Mouse (Mus musculus): ENCODE measurements around the gene Tmprss2. TPM values are rescaled to one million over a fixed set of nuclear protein-coding genes. Genes with fewer than 3 reads are reported as not detected.
"Not testable (repeated sequence)": the region's sequence is repeated elsewhere in the genome, so short reads cannot be mapped to it uniquely, and the experiment has no call there.

Gene Tmprss2
- polyA plus RNA-seq, 1 experiment from 2014 or later, result 0.19 TPM

DNA sequence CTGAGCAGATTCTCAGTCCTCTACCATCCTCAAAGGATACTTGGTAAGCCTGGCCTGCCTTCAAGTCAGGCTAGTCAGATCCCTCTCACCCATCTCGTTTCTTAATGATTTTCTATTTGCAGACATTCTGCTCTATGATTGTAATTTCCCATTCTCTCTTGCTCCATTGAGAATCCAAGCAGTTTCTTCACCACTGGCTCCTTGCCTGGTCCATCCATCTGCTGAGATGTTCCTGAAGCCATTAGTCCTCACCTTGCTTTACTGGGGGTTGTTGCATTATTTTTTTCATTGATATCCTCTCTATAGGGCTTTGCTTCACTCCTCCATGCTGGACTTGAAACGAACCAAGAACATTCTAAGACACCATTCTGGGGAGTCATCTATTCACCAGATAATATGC is 10.4 kb downstream of the Tmprss2 start:
- Histone ChIP-seq H3K4me1 (replicated peaks; ENCODE audit: control insufficient read depth, insufficient read depth, low read length) (no peaks in the 10 kb centered on the region), H3K9me3 (ENCODE audit: control insufficient read depth, low read length) (no peaks in the 10 kb centered on the region), H3K4me2 (replicated peaks; ENCODE audit: low read depth, low read length) (no peak overlapping the region), H3K27ac (ENCODE audit: low read depth, low read length) (no peak overlapping the region), H3K27me3 (ENCODE audit: control insufficient read depth, insufficient read depth, low read length) (no peaks in the 10 kb centered on the region), H3K4me3 (ENCODE audit: low read depth, low read length) (no peak overlapping the region), H3K36me3 (ENCODE audit: control insufficient read depth, insufficient read depth, low read length) (no peaks in the 10 kb centered on the region), H3K9ac (ENCODE audit: low read depth, low read length) (no peak overlapping the region)
- no peak for ATAC-seq (ENCODE audit: low FRiP score)
- 67% methylated on average over 2 of the region's 2 CpGs for WGBS
- no peak for DNase-seq (ENCODE audit: low spot score)

DNA sequence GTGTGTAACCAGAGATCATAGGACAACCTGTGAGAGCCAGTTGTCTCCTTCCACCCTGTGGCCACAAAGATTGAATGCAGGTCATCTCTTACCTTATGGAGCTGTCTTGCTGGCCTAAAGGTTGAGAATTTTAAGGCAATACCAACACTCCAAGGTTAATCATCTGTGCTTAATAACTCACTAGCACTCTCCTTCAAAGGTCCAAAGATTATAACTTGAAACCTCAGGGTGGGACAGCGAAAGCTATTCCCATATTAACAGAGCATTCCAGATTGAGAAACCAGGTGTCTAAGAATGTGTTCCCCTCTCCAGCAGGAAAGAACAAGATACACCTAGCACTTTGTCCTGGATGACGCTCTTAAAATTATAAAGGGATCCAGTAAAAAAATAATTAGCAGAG is 12.9 kb downstream of the Tmprss2 start:
- no peak overlapping the region for H3K9ac ChIP-seq (ENCODE audit: low read depth, low read length)
- H3K4me1 ChIP-seq (replicated peaks; ENCODE audit: control insufficient read depth, insufficient read depth, low read length), result no peaks in the 10 kb centered on the region
- DNase-seq (ENCODE audit: low spot score), result no peak
- no peak overlapping the region for H3K4me3 ChIP-seq (ENCODE audit: low read depth, low read length)
- H3K36me3 ChIP-seq (ENCODE audit: control insufficient read depth, insufficient read depth, low read length), result no peaks in the 10 kb centered on the region
- ATAC-seq (ENCODE audit: low FRiP score), result no peak
- H3K4me2 ChIP-seq (replicated peaks; ENCODE audit: low read depth, low read length), result no peak overlapping the region
- H3K27me3 ChIP-seq (ENCODE audit: control insufficient read depth, insufficient read depth, low read length), result no peaks in the 10 kb centered on the region
- no peaks in the 10 kb centered on the region for H3K9me3 ChIP-seq (ENCODE audit: control insufficient read depth, low read length)
- H3K27ac ChIP-seq (ENCODE audit: low read depth, low read length), result no peak overlapping the region
- WGBS, result 94% methylated on average over 2 of the region's 2 CpGs

DNA sequence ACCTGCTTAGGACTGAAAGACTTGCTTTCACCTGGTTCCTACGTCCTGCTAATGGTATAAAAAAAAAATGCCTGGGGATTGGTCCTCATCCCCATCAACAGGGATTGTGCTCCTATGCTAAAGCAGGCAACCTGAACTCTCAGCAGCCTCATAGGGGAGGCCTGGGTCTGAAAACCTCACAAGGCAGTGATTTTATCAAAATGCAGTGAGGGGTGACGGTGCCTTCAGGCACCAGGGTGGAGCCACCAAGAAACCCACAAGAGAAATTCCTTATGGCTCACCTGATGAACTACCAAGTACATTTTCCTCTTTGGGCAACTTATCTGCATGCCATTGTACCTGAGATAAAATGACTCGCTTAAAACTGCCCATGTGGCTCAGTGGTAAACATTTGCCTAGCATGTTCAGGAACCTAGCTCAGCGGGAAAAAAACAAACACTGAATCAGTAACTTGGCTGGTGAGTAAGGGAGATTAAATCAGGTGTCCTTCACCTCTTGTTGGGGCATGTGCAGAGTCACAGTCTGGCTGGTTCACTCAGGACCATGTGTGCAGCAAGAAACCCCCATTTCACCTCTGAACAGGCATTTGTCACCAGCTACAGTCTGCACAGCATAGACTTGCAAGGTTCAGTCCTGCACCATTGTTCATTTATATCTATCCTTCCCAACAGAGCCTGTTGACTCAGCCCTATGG is 17.0 kb downstream of the Tmprss2 start:
- H3K27me3 ChIP-seq (ENCODE audit: control insufficient read depth, insufficient read depth, low read length), result no peaks in the 10 kb centered on the region

GRCm38 (mm10) chr16:97593057-97593456 is 17.9 kb downstream of the Tmprss2 start:
- Histone ChIP-seq H3K4me1 (replicated peaks; ENCODE audit: control insufficient read depth, insufficient read depth, low read length) (no peaks in the 10 kb centered on the region), H3K4me3 (ENCODE audit: low read depth, low read length) (no peak overlapping the region), H3K36me3 (ENCODE audit: control insufficient read depth, insufficient read depth, low read length) (no peaks in the 10 kb centered on the region), H3K9ac (ENCODE audit: low read depth, low read length) (no peak overlapping the region), H3K4me2 (replicated peaks; ENCODE audit: low read depth, low read length) (no peak overlapping the region), H3K9me3 (ENCODE audit: control insufficient read depth, low read length) (no peaks in the 10 kb centered on the region), H3K27ac (ENCODE audit: low read depth, low read length) (no peak overlapping the region), H3K27me3 (ENCODE audit: control insufficient read depth, insufficient read depth, low read length) (no peaks in the 10 kb centered on the region)
- WGBS, result 28% methylated on average over 1 of the region's 1 CpGs
- DNase-seq (ENCODE audit: low spot score), result peak; percentile 88
- ATAC-seq (ENCODE audit: low FRiP score), result no peak

More for the DNA sequence above, 17.0 kb downstream of the Tmprss2 start:
- Histone ChIP-seq H3K4me2 (replicated peaks; ENCODE audit: low read depth, low read length) (no peak overlapping the region), H3K9ac (ENCODE audit: low read depth, low read length) (no peak overlapping the region), H3K4me1 (replicated peaks; ENCODE audit: control insufficient read depth, insufficient read depth, low read length) (no peaks in the 10 kb centered on the region), H3K36me3 (ENCODE audit: control insufficient read depth, insufficient read depth, low read length) (no peaks in the 10 kb centered on the region), H3K9me3 (ENCODE audit: control insufficient read depth, low read length) (no peaks in the 10 kb centered on the region), H3K4me3 (ENCODE audit: low read depth, low read length) (no peak overlapping the region), H3K27ac (ENCODE audit: low read depth, low read length) (no peak overlapping the region)
- ATAC-seq (ENCODE audit: low FRiP score) (no peak), DNase-seq (ENCODE audit: low spot score) (no peak)
- 80% methylated on average over 4 of the region's 4 CpGs for WGBS

DNA sequence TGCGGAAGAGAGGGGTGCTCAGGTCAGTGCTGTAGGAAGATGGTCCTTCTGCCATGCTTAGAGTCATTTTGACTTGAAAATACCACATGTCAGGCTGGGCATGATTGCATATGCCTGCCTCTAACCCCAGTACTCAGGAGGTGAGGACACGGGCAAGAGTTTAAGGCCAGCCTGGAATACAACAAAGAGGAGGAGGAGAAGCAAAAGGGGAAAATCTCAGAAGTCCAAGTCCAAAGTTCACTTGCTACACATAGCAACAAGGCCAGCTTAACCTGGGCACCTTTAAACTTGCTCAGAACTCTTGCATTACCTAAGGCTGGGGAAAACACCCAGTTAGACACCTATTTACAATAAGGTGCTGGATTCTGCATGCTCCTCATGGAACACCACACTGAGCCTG is 19.5 kb downstream of the Tmprss2 start:
- no peaks in the 10 kb centered on the region for H3K4me1 ChIP-seq (replicated peaks; ENCODE audit: control insufficient read depth, insufficient read depth, low read length)
- no peak overlapping the region for H3K9ac ChIP-seq (ENCODE audit: low read depth, low read length)
- 86% methylated on average over 2 of the region's 2 CpGs for WGBS

DNA sequence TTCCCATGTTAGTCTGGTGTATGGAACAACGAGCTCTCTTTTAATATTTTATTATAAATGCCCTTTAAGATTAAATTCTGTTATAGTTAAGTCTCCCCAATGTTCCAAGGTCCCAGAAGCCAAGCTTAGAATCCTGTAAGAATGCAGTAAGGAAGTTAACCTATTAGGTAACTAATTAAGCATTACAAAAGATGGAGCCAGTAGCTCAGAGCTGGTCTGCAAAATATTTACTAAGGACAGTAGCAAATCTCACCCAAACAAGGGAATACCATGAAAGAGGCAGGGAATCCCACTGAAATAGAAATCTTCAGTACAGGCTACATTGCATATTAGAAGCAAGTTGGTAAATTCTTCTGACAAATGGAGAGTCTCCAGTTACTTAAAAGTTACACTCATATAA is 28.1 kb downstream of the Tmprss2 start:
- not testable (repeated sequence) for H3K4me1 ChIP-seq (replicated peaks; ENCODE audit: control insufficient read depth, insufficient read depth, low read length); H3K27ac ChIP-seq (ENCODE audit: low read depth, low read length); H3K4me2 ChIP-seq (replicated peaks; ENCODE audit: low read depth, low read length); H3K36me3 ChIP-seq (ENCODE audit: control insufficient read depth, insufficient read depth, low read length); H3K9ac ChIP-seq (ENCODE audit: low read depth, low read length); H3K27me3 ChIP-seq (ENCODE audit: control insufficient read depth, insufficient read depth, low read length); H3K9me3 ChIP-seq (ENCODE audit: control insufficient read depth, low read length); H3K4me3 ChIP-seq (ENCODE audit: low read depth, low read length); DNase-seq (ENCODE audit: low spot score); ATAC-seq (ENCODE audit: low FRiP score)
- WGBS, result 91% methylated on average over 1 of the region's 1 CpGs

More for the DNA sequence above, 19.5 kb downstream of the Tmprss2 start:
- Histone ChIP-seq H3K27me3 (ENCODE audit: control insufficient read depth, insufficient read depth, low read length) (no peaks in the 10 kb centered on the region), H3K36me3 (ENCODE audit: control insufficient read depth, insufficient read depth, low read length) (no peaks in the 10 kb centered on the region), H3K4me3 (ENCODE audit: low read depth, low read length) (no peak overlapping the region), H3K27ac (ENCODE audit: low read depth, low read length) (no peak overlapping the region), H3K4me2 (replicated peaks; ENCODE audit: low read depth, low read length) (no peak overlapping the region), H3K9me3 (ENCODE audit: control insufficient read depth, low read length) (no peaks in the 10 kb centered on the region)
- DNase-seq (ENCODE audit: low spot score) (no peak), ATAC-seq (ENCODE audit: low FRiP score) (no peak)

DNA sequence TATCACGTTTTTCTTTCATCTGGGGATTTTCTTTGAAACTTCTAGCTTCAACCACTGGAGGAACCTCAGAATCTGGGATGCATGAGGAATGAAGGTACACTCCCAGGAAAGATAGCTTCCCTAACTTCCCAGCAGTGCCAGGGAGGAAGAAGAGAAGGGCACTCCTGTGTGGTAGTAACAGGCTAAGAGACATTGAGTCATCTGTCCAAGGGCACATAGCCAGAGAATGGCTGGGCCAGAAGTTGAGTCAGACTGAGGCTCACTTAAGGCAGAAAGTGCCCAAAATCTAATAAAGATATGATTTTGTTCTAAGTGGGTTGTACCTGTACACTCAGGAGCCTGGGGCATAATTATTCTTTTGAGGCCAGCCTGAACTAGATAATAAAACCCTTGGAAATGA is 41.6 kb downstream of the Tmprss2 start:
- H3K27me3 ChIP-seq (ENCODE audit: control insufficient read depth, insufficient read depth, low read length), result no peaks in the 10 kb centered on the region
- no peak overlapping the region for H3K4me2 ChIP-seq (replicated peaks; ENCODE audit: low read depth, low read length)
- no peak for ATAC-seq (ENCODE audit: low FRiP score)
- no peak overlapping the region for H3K27ac ChIP-seq (ENCODE audit: low read depth, low read length)
- no peak for DNase-seq (ENCODE audit: low spot score)
- H3K9me3 ChIP-seq (ENCODE audit: control insufficient read depth, low read length), result no peaks in the 10 kb centered on the region
- no peaks in the 10 kb centered on the region for H3K36me3 ChIP-seq (ENCODE audit: control insufficient read depth, insufficient read depth, low read length)
- H3K9ac ChIP-seq (ENCODE audit: low read depth, low read length), result no peak overlapping the region
- H3K4me1 ChIP-seq (replicated peaks; ENCODE audit: control insufficient read depth, insufficient read depth, low read length), result no peaks in the 10 kb centered on the region
- H3K4me3 ChIP-seq (ENCODE audit: low read depth, low read length), result no peak overlapping the region
- 51% methylated on average over 1 of the region's 1 CpGs for WGBS

DNA sequence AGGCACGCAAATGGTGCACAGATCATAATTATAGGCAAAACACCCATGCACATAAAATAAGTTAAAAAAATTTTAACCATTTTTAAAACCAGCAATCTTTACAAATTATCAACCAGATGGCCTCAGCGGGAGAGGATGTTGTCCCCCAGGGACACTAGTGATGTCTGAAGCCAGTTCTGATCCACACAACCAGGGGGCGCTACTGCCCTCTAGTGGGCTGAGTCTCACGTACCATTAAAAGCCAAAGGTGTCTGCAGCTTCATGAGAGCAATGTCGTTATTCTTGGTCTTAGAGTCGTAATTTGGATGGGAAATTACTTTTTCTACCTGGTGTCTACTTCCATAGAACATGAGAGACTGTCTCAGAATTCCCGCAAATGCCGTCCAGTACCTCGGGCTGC is 42.3 kb downstream of the Tmprss2 start:
- ATAC-seq (ENCODE audit: low FRiP score) (no peak), DNase-seq (ENCODE audit: low spot score) (peak; percentile 35)
- no peak overlapping the region for H3K4me2 ChIP-seq (replicated peaks; ENCODE audit: low read depth, low read length)
- H3K4me3 ChIP-seq (ENCODE audit: low read depth, low read length), result no peak overlapping the region
- no peaks in the 10 kb centered on the region for H3K36me3 ChIP-seq (ENCODE audit: control insufficient read depth, insufficient read depth, low read length)
- H3K9me3 ChIP-seq (ENCODE audit: control insufficient read depth, low read length), result no peaks in the 10 kb centered on the region
- H3K4me1 ChIP-seq (replicated peaks; ENCODE audit: control insufficient read depth, insufficient read depth, low read length), result no peaks in the 10 kb centered on the region
- no peak overlapping the region for H3K27ac ChIP-seq (ENCODE audit: low read depth, low read length)
- 67% methylated on average over 9 of the region's 9 CpGs for WGBS
- no peak overlapping the region for H3K9ac ChIP-seq (ENCODE audit: low read depth, low read length)
- no peaks in the 10 kb centered on the region for H3K27me3 ChIP-seq (ENCODE audit: control insufficient read depth, insufficient read depth, low read length)

DNA sequence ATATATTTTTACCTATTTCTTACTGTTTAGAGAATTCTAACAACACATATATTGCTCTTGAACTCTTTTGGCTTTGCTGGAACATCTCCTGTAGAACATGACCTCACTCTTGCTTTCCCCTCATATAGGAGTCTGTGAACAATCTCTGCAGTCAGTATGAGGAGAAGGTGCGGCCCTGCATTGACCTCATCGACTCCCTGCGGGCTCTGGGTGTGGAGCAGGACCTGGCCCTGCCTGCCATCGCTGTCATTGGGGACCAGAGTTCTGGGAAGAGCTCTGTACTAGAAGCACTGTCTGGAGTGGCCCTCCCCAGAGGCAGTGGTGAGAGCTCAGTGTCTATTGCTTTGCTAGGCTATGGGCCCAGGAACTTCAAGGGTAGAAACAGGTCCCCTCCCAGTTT is 66.7 kb downstream of the Tmprss2 start:
- H3K9me3 ChIP-seq (ENCODE audit: control insufficient read depth, low read length), result no peaks in the 10 kb centered on the region
- no peak for DNase-seq (ENCODE audit: low spot score)
- H3K4me1 ChIP-seq (replicated peaks; ENCODE audit: control insufficient read depth, insufficient read depth, low read length), result no peaks in the 10 kb centered on the region
- H3K4me3 ChIP-seq (ENCODE audit: low read depth, low read length), result no peak overlapping the region
- no peak overlapping the region for H3K9ac ChIP-seq (ENCODE audit: low read depth, low read length)
- H3K36me3 ChIP-seq (ENCODE audit: control insufficient read depth, insufficient read depth, low read length), result no peaks in the 10 kb centered on the region
- no peak for ATAC-seq (ENCODE audit: low FRiP score)
- no peak overlapping the region for H3K27ac ChIP-seq (ENCODE audit: low read depth, low read length)
- WGBS, result 81% methylated on average over 4 of the region's 4 CpGs
- no peaks in the 10 kb centered on the region for H3K27me3 ChIP-seq (ENCODE audit: control insufficient read depth, insufficient read depth, low read length)
- no peak overlapping the region for H3K4me2 ChIP-seq (replicated peaks; ENCODE audit: low read depth, low read length)
